Mouse (Mus musculus) liver, adult 2 months (tissue): ENCODE measurements around the gene Nedd4.

Source experiments
- CTCF ChIP-seq: fragments of 200-500 bp; IDR thresholded peaks from 2 replicates; pipeline ENCODE4 v1.5.1; 2011; ENCODE audit warnings: low read depth, low read length, control low read depth
- POLR2A ChIP-seq: fragments of 200-500 bp; IDR thresholded peaks from 2 replicates; pipeline ENCODE4 v1.6.1; 2011; ENCODE audit warnings: low read length, control low read depth; ENCODE audit not compliant: insufficient read depth; ENCODE audit errors: extremely low read depth

- TF ChIP-seq CTCF, result no peak
- no peak for TF ChIP-seq POLR2A
Observed at GRCm38 (mm10) chr9:72638951-72639842, 22.9 kb upstream of the Nedd4 start.
